Mouse (Mus musculus): ENCODE data around the gene Atp2b4. TPM values are rescaled to one million over a fixed set of nuclear protein-coding genes. Genes with fewer than 3 reads are reported as not detected.

Gene Atp2b4
- 32.0 and 34.8 TPM in 2 replicates for polyA plus RNA-seq (2015; fragmentation: Nextera tagmentation; extraction: Ambion mirVana)

DNA sequence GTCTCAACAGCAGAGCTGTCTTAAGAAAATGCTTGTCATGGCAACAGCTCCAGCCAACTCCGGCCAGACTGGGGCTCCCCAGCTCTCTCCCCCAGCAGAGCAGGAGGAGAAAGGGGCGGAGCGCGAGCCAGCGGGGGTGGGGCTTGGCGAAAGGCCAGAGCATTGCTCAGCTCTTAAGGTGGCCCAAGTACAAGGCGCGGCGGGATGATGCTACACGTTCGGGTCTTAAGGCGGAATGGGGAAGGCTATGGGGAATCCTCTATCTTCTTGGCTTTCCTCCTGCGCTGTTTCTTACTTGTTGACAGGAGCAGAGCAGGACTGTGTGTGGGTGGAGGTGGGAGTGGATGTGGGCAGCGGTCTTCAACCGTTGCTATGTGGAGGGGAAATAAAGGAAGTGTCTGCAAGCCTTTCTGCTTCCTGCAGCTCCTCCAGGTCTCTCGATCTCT lies at the start of gene Atp2b4:
Gene Atp2b4, minus strand, starts transcription at position 94 of the 446 bp plus-strand sequence.
- WGBS (ENCODE audit: insufficient replicate concordance): 0% methylated on average over 16 of the region's 16 CpGs
- peak within 1 kb of the TSS; percentile 64 for H3K4me2 ChIP-seq (ENCODE audit: low read depth, low read length)
- peaks cover 46% of the 10 kb centered on the region for H3K4me1 ChIP-seq (ENCODE audit: control insufficient read depth, low read depth, low read length)
- H3K9me3 ChIP-seq (replicated peaks; ENCODE audit: control insufficient read depth, low read length): no peaks in the 10 kb centered on the region
- H3K27me3 ChIP-seq (ENCODE audit: control insufficient read depth, insufficient read depth, low read depth, low read length): no peaks in the 10 kb centered on the region
- H3K4me3 ChIP-seq (ENCODE audit: low read depth, low read length): peak within 1 kb of the TSS; percentile 82
- peak within 1 kb of the TSS; percentile 97 for H3K27ac ChIP-seq (ENCODE audit: low read length)
- ATAC-seq (ENCODE audit: low read depth): peak; percentile 76
- peak within 1 kb of the TSS; percentile 90 for H3K9ac ChIP-seq (ENCODE audit: low read depth, low read length)
- peaks cover 3% of the 10 kb centered on the region; the same call in 1 of the 2 replicates for H3K36me3 ChIP-seq (ENCODE audit: control insufficient read depth, insufficient read depth)

- H3K4me2 ChIP-seq (ENCODE audit: low read depth, low read length): no peak overlapping the region
- no peak for ATAC-seq (ENCODE audit: low read depth)
- H3K27me3 ChIP-seq (ENCODE audit: control insufficient read depth, insufficient read depth, low read depth, low read length): no peaks in the 10 kb centered on the region
- no peaks in the 10 kb centered on the region for H3K9me3 ChIP-seq (replicated peaks; ENCODE audit: control insufficient read depth, low read length)
- H3K36me3 ChIP-seq (ENCODE audit: control insufficient read depth, insufficient read depth): no peaks in the 10 kb centered on the region
- WGBS (ENCODE audit: insufficient replicate concordance): 32% methylated on average over 9 of the region's 9 CpGs
- no peak overlapping the region for H3K27ac ChIP-seq (ENCODE audit: low read length)
- peaks cover 26% of the 10 kb centered on the region for H3K4me1 ChIP-seq (ENCODE audit: control insufficient read depth, low read depth, low read length)
- no peak overlapping the region for H3K4me3 ChIP-seq (ENCODE audit: low read depth, low read length)
- H3K9ac ChIP-seq (ENCODE audit: low read depth, low read length): no peak overlapping the region
Observed at GRCm38 (mm10) chr1:133844734-133845133, 43.9 kb upstream of the Atp2b4 start.

DNA sequence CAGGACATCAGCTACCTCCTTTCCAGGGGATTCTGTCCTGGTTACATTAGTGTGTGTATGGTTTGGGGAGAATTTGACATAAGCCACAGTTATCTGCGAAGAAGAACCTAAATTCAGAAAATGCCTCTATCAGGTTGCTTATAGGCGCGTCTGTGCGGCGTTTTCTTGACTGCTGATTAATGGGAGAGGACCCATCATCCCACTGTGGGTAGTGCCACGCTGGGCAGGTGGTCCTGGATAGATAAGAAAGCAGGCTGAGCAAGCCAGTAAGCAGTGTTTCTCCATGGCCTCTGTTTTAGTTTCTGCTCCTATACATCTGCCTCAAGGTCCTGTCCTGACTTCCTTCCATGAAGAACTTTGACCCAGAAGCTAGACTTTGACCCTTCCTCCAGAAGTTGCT lies 43.1 kb upstream of the Atp2b4 start:
- Histone ChIP-seq H3K4me2 (ENCODE audit: low read depth, low read length) (peak overlapping the region; percentile 14; the same call in 1 of the 2 replicates), H3K27ac (ENCODE audit: low read length) (peak overlapping the region; percentile 43), H3K9me3 (replicated peaks; ENCODE audit: control insufficient read depth, low read length) (no peaks in the 10 kb centered on the region), H3K27me3 (ENCODE audit: control insufficient read depth, insufficient read depth, low read depth, low read length) (no peaks in the 10 kb centered on the region), H3K36me3 (ENCODE audit: control insufficient read depth, insufficient read depth) (no peaks in the 10 kb centered on the region), H3K9ac (ENCODE audit: low read depth, low read length) (0 out of 2 replicates have a peak overlapping the region, but pooled peaks have one; percentile 17), H3K4me3 (ENCODE audit: low read depth, low read length) (no peak overlapping the region), H3K4me1 (ENCODE audit: control insufficient read depth, low read depth, low read length) (peaks cover 26% of the 10 kb centered on the region)
- 28% methylated on average over 6 of the region's 6 CpGs for whole genome bisulfite sequencing (ENCODE audit: insufficient replicate concordance)
- peak; percentile 88 for ATAC-seq (ENCODE audit: low read depth)

DNA sequence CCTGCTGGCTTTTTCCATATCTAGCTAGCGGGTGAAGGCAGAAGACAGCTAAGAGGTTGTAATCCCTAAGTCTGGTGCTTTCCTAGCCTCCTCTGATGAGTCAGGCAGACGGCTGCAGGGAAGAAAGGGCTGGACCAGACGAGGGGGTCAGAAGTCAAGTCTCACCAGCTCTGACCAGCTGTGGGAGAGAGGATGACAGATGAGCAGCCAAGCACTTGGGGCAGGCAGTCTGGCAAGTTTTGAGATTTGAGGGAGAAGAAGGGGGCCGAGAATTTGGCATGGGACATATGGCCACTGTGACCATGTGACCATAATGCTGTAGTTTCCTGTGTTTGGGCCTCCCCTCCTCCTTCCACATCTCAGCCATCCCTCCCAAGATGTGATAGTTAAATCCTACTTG lies 42.5 kb upstream of the Atp2b4 start:
- no peak overlapping the region for H3K27ac ChIP-seq (ENCODE audit: low read length)
- no peak for ATAC-seq (ENCODE audit: low read depth)
- no peaks in the 10 kb centered on the region for H3K27me3 ChIP-seq (ENCODE audit: control insufficient read depth, insufficient read depth, low read depth, low read length)
- peaks cover 26% of the 10 kb centered on the region for H3K4me1 ChIP-seq (ENCODE audit: control insufficient read depth, low read depth, low read length)
- H3K4me2 ChIP-seq (ENCODE audit: low read depth, low read length): no peak overlapping the region
- H3K36me3 ChIP-seq (ENCODE audit: control insufficient read depth, insufficient read depth): no peaks in the 10 kb centered on the region
- no peak overlapping the region for H3K9ac ChIP-seq (ENCODE audit: low read depth, low read length)
- H3K4me3 ChIP-seq (ENCODE audit: low read depth, low read length): no peak overlapping the region
- 65% methylated on average over 4 of the region's 4 CpGs for WGBS (ENCODE audit: insufficient replicate concordance)
- no peaks in the 10 kb centered on the region for H3K9me3 ChIP-seq (replicated peaks; ENCODE audit: control insufficient read depth, low read length)

DNA sequence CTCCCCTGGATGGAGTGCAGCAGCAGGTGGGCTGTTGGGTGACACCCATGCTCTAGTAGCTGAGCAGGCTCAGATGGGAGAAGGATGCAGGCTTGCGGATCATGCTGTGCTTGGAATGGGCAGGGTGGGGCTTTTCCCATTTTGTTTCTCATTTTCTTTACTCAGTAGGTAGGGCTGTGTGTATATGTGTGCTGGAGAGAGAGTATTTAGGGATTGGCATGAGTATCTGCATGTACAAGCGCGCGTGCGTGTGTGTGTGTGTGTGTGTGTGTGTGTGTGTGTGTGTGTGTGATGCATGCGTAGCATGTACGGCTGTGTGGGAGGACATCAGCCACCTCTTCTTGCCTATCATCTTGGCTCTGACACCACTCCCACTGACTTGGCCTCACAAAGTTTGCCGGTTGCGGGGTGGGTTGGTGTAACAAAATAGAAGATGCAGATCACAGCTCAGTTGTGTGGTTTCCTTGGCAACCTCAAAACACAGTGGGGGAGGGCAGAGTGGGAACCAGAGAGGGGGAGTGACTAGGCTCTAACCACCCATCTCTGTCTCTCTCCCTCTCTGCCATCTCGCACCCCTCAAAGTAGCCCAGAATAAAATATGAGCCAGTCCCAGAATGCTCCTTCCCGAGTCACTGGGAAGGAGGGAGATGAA lies 41.4 kb upstream of the Atp2b4 start:
- Histone ChIP-seq H3K36me3 (ENCODE audit: control insufficient read depth, insufficient read depth) (no peaks in the 10 kb centered on the region), H3K27me3 (ENCODE audit: control insufficient read depth, insufficient read depth, low read depth, low read length) (no peaks in the 10 kb centered on the region), H3K4me1 (ENCODE audit: control insufficient read depth, low read depth, low read length) (peaks cover 26% of the 10 kb centered on the region), H3K27ac (ENCODE audit: low read length) (no peak overlapping the region), H3K9me3 (replicated peaks; ENCODE audit: control insufficient read depth, low read length) (no peaks in the 10 kb centered on the region), H3K4me2 (ENCODE audit: low read depth, low read length) (no peak overlapping the region), H3K4me3 (ENCODE audit: low read depth, low read length) (no peak overlapping the region), H3K9ac (ENCODE audit: low read depth, low read length) (no peak overlapping the region)
- 58% methylated on average over 11 of the region's 11 CpGs for WGBS (ENCODE audit: insufficient replicate concordance)
- ATAC-seq (ENCODE audit: low read depth): no peak

DNA sequence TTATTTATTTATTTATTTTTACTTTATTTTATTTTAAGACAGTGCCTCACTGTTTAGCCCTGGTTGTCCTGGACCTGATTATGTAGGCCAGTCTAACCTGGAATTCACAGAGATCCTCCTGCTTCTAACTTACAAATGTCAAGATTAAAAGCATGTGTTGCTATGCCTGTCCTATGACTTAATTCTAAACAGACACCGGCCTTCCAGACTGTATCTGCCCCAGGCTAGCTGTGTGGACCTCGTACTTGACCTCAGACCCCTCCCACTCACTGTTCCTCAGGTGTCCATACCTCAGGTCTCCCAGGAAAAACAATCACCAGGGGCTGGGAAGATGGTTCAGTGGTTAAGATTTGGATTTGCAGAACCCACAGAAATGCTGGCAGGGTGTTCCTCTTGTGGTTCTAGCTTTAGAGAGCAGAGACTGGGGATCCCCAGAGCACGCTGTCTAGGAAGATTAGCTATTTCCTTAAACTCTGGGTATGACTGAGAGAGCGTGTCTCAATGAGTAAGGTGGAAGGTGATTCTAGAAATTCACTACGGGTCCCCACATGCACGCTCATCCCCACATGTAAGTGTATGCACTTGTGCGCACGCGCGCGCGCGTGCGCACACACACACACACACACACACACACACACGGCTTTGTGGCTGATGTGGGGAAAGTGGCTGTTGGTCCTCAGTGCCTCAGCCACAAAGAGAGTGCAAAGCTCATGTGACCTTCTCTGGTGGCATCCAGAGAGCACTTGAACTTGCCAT lies 40.5 kb upstream of the Atp2b4 start:
- no peaks in the 10 kb centered on the region for H3K36me3 ChIP-seq (ENCODE audit: control insufficient read depth, insufficient read depth)
- no peaks in the 10 kb centered on the region for H3K27me3 ChIP-seq (ENCODE audit: control insufficient read depth, insufficient read depth, low read depth, low read length)
- H3K9me3 ChIP-seq (replicated peaks; ENCODE audit: control insufficient read depth, low read length): no peaks in the 10 kb centered on the region
- H3K9ac ChIP-seq (ENCODE audit: low read depth, low read length): no peak overlapping the region
- H3K27ac ChIP-seq (ENCODE audit: low read length): no peak overlapping the region
- no peak for ATAC-seq (ENCODE audit: low read depth)
- H3K4me2 ChIP-seq (ENCODE audit: low read depth, low read length): no peak overlapping the region
- H3K4me3 ChIP-seq (ENCODE audit: low read depth, low read length): no peak overlapping the region
- H3K4me1 ChIP-seq (ENCODE audit: control insufficient read depth, low read depth, low read length): peaks cover 26% of the 10 kb centered on the region
- 79% methylated on average over 15 of the region's 15 CpGs for WGBS (ENCODE audit: insufficient replicate concordance)

- H3K27ac ChIP-seq (ENCODE audit: low read length): no peak overlapping the region
- H3K4me1 ChIP-seq (ENCODE audit: control insufficient read depth, low read depth, low read length): peaks cover 26% of the 10 kb centered on the region
- H3K9ac ChIP-seq (ENCODE audit: low read depth, low read length): no peak overlapping the region
- H3K27me3 ChIP-seq (ENCODE audit: control insufficient read depth, insufficient read depth, low read depth, low read length): no peaks in the 10 kb centered on the region
- no peak for ATAC-seq (ENCODE audit: low read depth)
- H3K36me3 ChIP-seq (ENCODE audit: control insufficient read depth, insufficient read depth): no peaks in the 10 kb centered on the region
- WGBS (ENCODE audit: insufficient replicate concordance): 68% methylated on average over 12 of the region's 12 CpGs
- no peaks in the 10 kb centered on the region for H3K9me3 ChIP-seq (replicated peaks; ENCODE audit: control insufficient read depth, low read length)
- no peak overlapping the region for H3K4me3 ChIP-seq (ENCODE audit: low read depth, low read length)
- no peak overlapping the region for H3K4me2 ChIP-seq (ENCODE audit: low read depth, low read length)
Observed at GRCm38 (mm10) chr1:133840530-133840929, 39.7 kb upstream of the Atp2b4 start.

- peaks cover 4% of the 10 kb centered on the region for H3K4me1 ChIP-seq (ENCODE audit: control insufficient read depth, low read depth, low read length)
- no peaks in the 10 kb centered on the region for H3K27me3 ChIP-seq (ENCODE audit: control insufficient read depth, insufficient read depth, low read depth, low read length)
- H3K4me3 ChIP-seq (ENCODE audit: low read depth, low read length): no peak overlapping the region
- no peak for ATAC-seq (ENCODE audit: low read depth)
- no peaks in the 10 kb centered on the region for H3K9me3 ChIP-seq (replicated peaks; ENCODE audit: control insufficient read depth, low read length)
- no peaks in the 10 kb centered on the region for H3K36me3 ChIP-seq (ENCODE audit: control insufficient read depth, insufficient read depth)
- H3K9ac ChIP-seq (ENCODE audit: low read depth, low read length): no peak overlapping the region
- WGBS (ENCODE audit: insufficient replicate concordance): 78% methylated on average over 6 of the region's 6 CpGs
- H3K27ac ChIP-seq (ENCODE audit: low read length): no peak overlapping the region
- H3K4me2 ChIP-seq (ENCODE audit: low read depth, low read length): no peak overlapping the region
Observed at GRCm38 (mm10) chr1:133834309-133834708, 33.5 kb upstream of the Atp2b4 start.

DNA sequence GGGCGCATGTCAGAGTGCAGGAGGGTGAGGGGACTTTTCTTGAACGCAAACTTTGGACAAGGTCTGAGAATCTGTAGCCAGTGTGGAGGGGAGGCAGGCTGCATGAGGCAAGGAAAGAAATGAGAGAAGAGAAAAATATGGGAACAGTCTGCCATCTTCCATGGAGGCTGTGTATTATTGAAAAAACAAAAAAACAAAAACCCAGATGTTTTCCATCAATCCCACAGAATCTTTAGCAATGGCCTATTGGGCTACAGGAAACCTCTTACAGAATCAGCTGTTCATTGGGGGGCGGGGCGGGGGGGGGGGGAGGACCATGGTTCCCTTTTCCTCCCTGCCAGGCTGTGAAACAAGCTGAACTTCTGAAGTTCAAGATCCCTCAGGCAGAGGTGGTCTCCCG lies 31.9 kb upstream of the Atp2b4 start:
- Histone ChIP-seq H3K27ac (ENCODE audit: low read length) (no peak overlapping the region), H3K27me3 (ENCODE audit: control insufficient read depth, insufficient read depth, low read depth, low read length) (no peaks in the 10 kb centered on the region), H3K9me3 (replicated peaks; ENCODE audit: control insufficient read depth, low read length) (no peaks in the 10 kb centered on the region), H3K4me2 (ENCODE audit: low read depth, low read length) (no peak overlapping the region), H3K4me1 (ENCODE audit: control insufficient read depth, low read depth, low read length) (peaks cover 11% of the 10 kb centered on the region), H3K36me3 (ENCODE audit: control insufficient read depth, insufficient read depth) (no peaks in the 10 kb centered on the region), H3K4me3 (ENCODE audit: low read depth, low read length) (no peak overlapping the region), H3K9ac (ENCODE audit: low read depth, low read length) (no peak overlapping the region)
- ATAC-seq (ENCODE audit: low read depth): no peak
- whole genome bisulfite sequencing (ENCODE audit: insufficient replicate concordance): 35% methylated on average over 5 of the region's 5 CpGs

Data from liver, embryonic 16.5 days (tissue).